Mouse (Mus musculus): ENCODE data around the gene Gimap5. TPM values are rescaled to one million over a fixed set of nuclear protein-coding genes. Genes with fewer than 3 reads are reported as not detected.

Gene Gimap5
- polyA plus RNA-seq, 1 experiment = not detected

- TF ChIP-seq CTCF (IDR thresholded peaks at IDR 0.05; ENCODE audit: borderline replicate concordance, insufficient read depth, low read length) (no peak), POLR2A (IDR thresholded peaks at IDR 0.05; ENCODE audit: low read depth, low read length) (no peak)
- Histone ChIP-seq H3K4me1 (ENCODE audit: control insufficient read depth, insufficient read depth, low read length) (no peaks in the 10 kb centered on the region), H3K27ac (ENCODE audit: insufficient read depth, low read length) (no peak overlapping the region), H3K4me3 (ENCODE audit: insufficient read depth, low read length) (no peak overlapping the region)
These were observed 17.7 kb downstream of the Gimap5 start for GRCm38 (mm10) chr6:48763567-48764270.

GRCm38 (mm10) chr6:48764496-48764895 is 18.5 kb downstream of the Gimap5 start:
- no peak overlapping the region for H3K4me3 ChIP-seq (ENCODE audit: insufficient read depth, low read length)
- no peak for TF ChIP-seq CTCF (IDR thresholded peaks at IDR 0.05; ENCODE audit: borderline replicate concordance, insufficient read depth, low read length)
- no peak for TF ChIP-seq POLR2A (IDR thresholded peaks at IDR 0.05; ENCODE audit: low read depth, low read length)
- H3K4me1 ChIP-seq (ENCODE audit: control insufficient read depth, insufficient read depth, low read length) = no peaks in the 10 kb centered on the region
- no peak overlapping the region for H3K27ac ChIP-seq (ENCODE audit: insufficient read depth, low read length)

GRCm38 (mm10) chr6:48768178-48768869 is 22.3 kb downstream of the Gimap5 start:
- no peak overlapping the region for H3K4me3 ChIP-seq (ENCODE audit: insufficient read depth, low read length)
- no peaks in the 10 kb centered on the region for H3K4me1 ChIP-seq (ENCODE audit: control insufficient read depth, insufficient read depth, low read length)
- TF ChIP-seq CTCF (IDR thresholded peaks at IDR 0.05; ENCODE audit: borderline replicate concordance, insufficient read depth, low read length) (no peak), POLR2A (IDR thresholded peaks at IDR 0.05; ENCODE audit: low read depth, low read length) (no peak)
- no peak overlapping the region for H3K27ac ChIP-seq (ENCODE audit: insufficient read depth, low read length)

- Histone ChIP-seq H3K27ac (ENCODE audit: insufficient read depth, low read length) (no peak overlapping the region), H3K4me1 (ENCODE audit: control insufficient read depth, insufficient read depth, low read length) (no peaks in the 10 kb centered on the region), H3K4me3 (ENCODE audit: insufficient read depth, low read length) (no peak overlapping the region)
- TF ChIP-seq CTCF (IDR thresholded peaks at IDR 0.05; ENCODE audit: borderline replicate concordance, insufficient read depth, low read length) (no peak), POLR2A (IDR thresholded peaks at IDR 0.05; ENCODE audit: low read depth, low read length) (no peak)
These were observed 22.9 kb downstream of the Gimap5 start for GRCm38 (mm10) chr6:48768933-48769332.

- Histone ChIP-seq H3K4me3 (ENCODE audit: insufficient read depth, low read length) (no peak within 1 kb of the TSS), H3K4me1 (ENCODE audit: control insufficient read depth, insufficient read depth, low read length) (no peaks in the 10 kb centered on the region), H3K27ac (ENCODE audit: insufficient read depth, low read length) (no peak within 1 kb of the TSS)
- TF ChIP-seq POLR2A (IDR thresholded peaks at IDR 0.05; ENCODE audit: low read depth, low read length) (no peak), CTCF (IDR thresholded peaks at IDR 0.05; ENCODE audit: borderline replicate concordance, insufficient read depth, low read length) (no peak)
These were observed 24.7 kb downstream of the Gimap5 start, which contains the start of gene Gimap3 for GRCm38 (mm10) chr6:48770696-48771095. Gimap3 (minus strand) TSS chr6:48770851.

- Histone ChIP-seq H3K4me3 (ENCODE audit: insufficient read depth, low read length) (no peak overlapping the region), H3K4me1 (ENCODE audit: control insufficient read depth, insufficient read depth, low read length) (no peaks in the 10 kb centered on the region), H3K27ac (ENCODE audit: insufficient read depth, low read length) (no peak overlapping the region)
- no peak for TF ChIP-seq POLR2A (IDR thresholded peaks at IDR 0.05; ENCODE audit: low read depth, low read length)
- peak; percentile 76; the same call in 1 of the 2 replicates for TF ChIP-seq CTCF (IDR thresholded peaks at IDR 0.05; ENCODE audit: borderline replicate concordance, insufficient read depth, low read length)
These were observed 26.0 kb downstream of the Gimap5 start for GRCm38 (mm10) chr6:48772030-48772429.

GRCm38 (mm10) chr6:48784406-48784805 is 38.4 kb downstream of the Gimap5 start:
- H3K27ac ChIP-seq (ENCODE audit: insufficient read depth, low read length) = no peak overlapping the region
- H3K4me3 ChIP-seq (ENCODE audit: insufficient read depth, low read length) = no peak overlapping the region
- no peak for TF ChIP-seq CTCF (IDR thresholded peaks at IDR 0.05; ENCODE audit: borderline replicate concordance, insufficient read depth, low read length)
- H3K4me1 ChIP-seq (ENCODE audit: control insufficient read depth, insufficient read depth, low read length) = no peaks in the 10 kb centered on the region

- Histone ChIP-seq H3K27ac (ENCODE audit: insufficient read depth, low read length) (no peak overlapping the region), H3K4me3 (ENCODE audit: insufficient read depth, low read length) (no peak overlapping the region), H3K4me1 (ENCODE audit: control insufficient read depth, insufficient read depth, low read length) (no peaks in the 10 kb centered on the region)
- TF ChIP-seq CTCF (IDR thresholded peaks at IDR 0.05; ENCODE audit: borderline replicate concordance, insufficient read depth, low read length) (no peak), POLR2A (IDR thresholded peaks at IDR 0.05; ENCODE audit: low read depth, low read length) (no peak)
These were observed 39.2 kb downstream of the Gimap5 start for GRCm38 (mm10) chr6:48785189-48785588.

GRCm38 (mm10) chr6:48785601-48786000 is 39.6 kb downstream of the Gimap5 start:
- H3K4me1 ChIP-seq (ENCODE audit: control insufficient read depth, insufficient read depth, low read length) = no peaks in the 10 kb centered on the region

GRCm38 (mm10) chr6:48787867-48788266 is 41.9 kb downstream of the Gimap5 start:
- H3K27ac ChIP-seq (ENCODE audit: insufficient read depth, low read length) = no peak overlapping the region
- TF ChIP-seq CTCF (IDR thresholded peaks at IDR 0.05; ENCODE audit: borderline replicate concordance, insufficient read depth, low read length) (no peak), POLR2A (IDR thresholded peaks at IDR 0.05; ENCODE audit: low read depth, low read length) (no peak)
- no peaks in the 10 kb centered on the region for H3K4me1 ChIP-seq (ENCODE audit: control insufficient read depth, insufficient read depth, low read length)
- no peak overlapping the region for H3K4me3 ChIP-seq (ENCODE audit: insufficient read depth, low read length)

More at GRCm38 (mm10) chr6:48785601-48786000, 39.6 kb downstream of the Gimap5 start:
- no peak for TF ChIP-seq CTCF (IDR thresholded peaks at IDR 0.05; ENCODE audit: borderline replicate concordance, insufficient read depth, low read length)
- no peak for TF ChIP-seq POLR2A (IDR thresholded peaks at IDR 0.05; ENCODE audit: low read depth, low read length)
- Histone ChIP-seq H3K27ac (ENCODE audit: insufficient read depth, low read length) (no peak overlapping the region), H3K4me3 (ENCODE audit: insufficient read depth, low read length) (no peak overlapping the region)
